Mouse (Mus musculus) brain, adult 2 months (tissue): ENCODE measurements at regions not wholly inside any gene's neighbourhood (a gene's known extent, or its start where the extent isn't known, plus 50 kb on each side); places are given as distances from the start of the nearest gene placed in this dataset.

Experiments
- DNase-seq: peaks from one replicate; pipeline ENCODE4 v3.0.0; 2011; ENCODE audit warnings: low read depth, low spot score

GRCm38 (mm10) chr15:52959711-52960110, 925.0 kb upstream of the Gm7489 start:
- peak; percentile 58 for DNase-seq

GRCm38 (mm10) chr15:52961491-52961890, 923.2 kb upstream of the Gm7489 start:
- no peak for DNase-seq

- no peak for DNase-seq
These were observed 920.8 kb upstream of the Gm7489 start for GRCm38 (mm10) chr15:52963918-52964317.

GRCm38 (mm10) chr15:52964403-52964802, 920.3 kb upstream of the Gm7489 start:
- DNase-seq, result no peak

- peak; percentile 25 for DNase-seq
These were observed 916.9 kb upstream of the Gm7489 start for GRCm38 (mm10) chr15:52967801-52968235.

- DNase-seq, result no peak
These were observed 901.9 kb upstream of the Gm7489 start for GRCm38 (mm10) chr15:52982821-52983220.

- DNase-seq, result no peak
These were observed 894.1 kb upstream of the Gm7489 start for GRCm38 (mm10) chr15:52990580-52990979.

- DNase-seq, result peak; percentile 59
These were observed 890.4 kb upstream of the Gm7489 start for GRCm38 (mm10) chr15:52994351-52994750.

- peak; percentile 30 for DNase-seq
These were observed 885.5 kb upstream of the Gm7489 start for GRCm38 (mm10) chr15:52999200-52999599.

GRCm38 (mm10) chr15:52999776-53000175, 884.9 kb upstream of the Gm7489 start:
- peak; percentile 79 for DNase-seq

GRCm38 (mm10) chr15:53001429-53001828, 883.3 kb upstream of the Gm7489 start:
- peak; percentile 73 for DNase-seq

GRCm38 (mm10) chr15:53001964-53002363, 882.7 kb upstream of the Gm7489 start:
- DNase-seq, result no peak

GRCm38 (mm10) chr15:53004078-53004477, 880.6 kb upstream of the Gm7489 start:
- DNase-seq, result no peak

GRCm38 (mm10) chr15:53006844-53007243, 877.9 kb upstream of the Gm7489 start:
- DNase-seq, result peak; percentile 53

GRCm38 (mm10) chr15:53009337-53009736, 875.4 kb upstream of the Gm7489 start:
- no peak for DNase-seq
